Mouse (Mus musculus) liver, postnatal 0 days (tissue): Measurements from ENCODE around the gene Olfr294. TPM values are rescaled to one million over a fixed set of nuclear protein-coding genes. Genes with fewer than 3 reads are reported as not detected.

Source experiments
- ATAC-seq: fragments of 200-750 bp; cut with Nextera tagmentation; 2 replicates; pipeline ENCODE4 v1.8.0; 2017; ENCODE audit warnings: mild to moderate bottlenecking, moderate library complexity
- DNase-seq: peaks from one replicate; pipeline ENCODE4 v3.0.0-alpha.2; 2016
- H3K27ac ChIP-seq: fragments of 300-500 bp; sonication (generic); 2 replicates; pipeline ENCODE4 v1.5.1; 2014; ENCODE audit warnings: antibody characterized with exemption, moderate library complexity, mild to moderate bottlenecking, low read depth
- H3K27me3 ChIP-seq: fragments of 300-500 bp; sonication (generic); 2 replicates; pipeline ENCODE4 v1.6.1; 2014; ENCODE audit warnings: low read length, control low read depth, mixed read lengths; ENCODE audit not compliant: insufficient read depth
- H3K36me3 ChIP-seq: fragments of 300-500 bp; sonication (generic); replicated peaks from 2 replicates; pipeline ENCODE4 v1.6.1; 2014; ENCODE audit warnings: mild to moderate bottlenecking, control low read depth, low read length, moderate library complexity, mixed read lengths; ENCODE audit not compliant: insufficient read depth
- H3K4me1 ChIP-seq: fragments of 300-500 bp; sonication (generic); 2 replicates; pipeline ENCODE4 v1.6.1; 2014; ENCODE audit warnings: antibody characterized with exemption, mild to moderate bottlenecking, control low read depth; ENCODE audit not compliant: insufficient read depth
- H3K4me2 ChIP-seq: fragments of 300-500 bp; sonication (generic); 2 replicates; pipeline ENCODE4 v1.6.1; 2014; ENCODE audit warnings: low read depth, mild to moderate bottlenecking, low read length, moderate library complexity, mixed read lengths
- H3K4me3 ChIP-seq: fragments of 300-500 bp; sonication (generic); 2 replicates; pipeline ENCODE4 v1.5.1; 2014; ENCODE audit warnings: low read depth, low read length
- H3K9ac ChIP-seq: fragments of 300-500 bp; sonication (generic); replicated peaks from 2 replicates; pipeline ENCODE4 v1.6.1; 2014; ENCODE audit warnings: mild to moderate bottlenecking, moderate library complexity
- H3K9me3 ChIP-seq: fragments of 300-500 bp; sonication (generic); 2 replicates; pipeline ENCODE4 v1.6.1; 2016; ENCODE audit warnings: mild to moderate bottlenecking, control low read depth, low read length, mixed read lengths
- CTCF ChIP-seq: sonication (generic); IDR thresholded peaks from 2 replicates; pipeline ENCODE4 v1.5.1; 2016; ENCODE audit warnings: antibody characterized with exemption, low read depth
- EP300 ChIP-seq: IDR thresholded peaks from 2 replicates; pipeline ENCODE4 v1.6.1; 2016; ENCODE audit warnings: antibody characterized with exemption, low read depth, mild to moderate bottlenecking
- WGBS: fragments of 180-500 bp; shearing (Covaris S2); extraction: QIAGEN DNeasy Blood & Tissue Kit; methylation state at CpG from one replicate; pipeline ENCODE4 v1.1.7; 2014; ENCODE audit not compliant: insufficient replicate concordance; 5-methylcytosine and 5-hydroxymethylcytosine counted together
- polyA plus RNA-seq: library from polyadenylated mRNA; unstranded; fragments of >200 nt; fragmentation: Nextera tagmentation; extraction: Ambion mirVana; gene quantifications from 2 replicates; pipeline ENCODE4 v1.2.1, GENCODE M21; 2015

Gene Olfr294
- not detected in 2 replicates for polyA plus RNA-seq

DNA sequence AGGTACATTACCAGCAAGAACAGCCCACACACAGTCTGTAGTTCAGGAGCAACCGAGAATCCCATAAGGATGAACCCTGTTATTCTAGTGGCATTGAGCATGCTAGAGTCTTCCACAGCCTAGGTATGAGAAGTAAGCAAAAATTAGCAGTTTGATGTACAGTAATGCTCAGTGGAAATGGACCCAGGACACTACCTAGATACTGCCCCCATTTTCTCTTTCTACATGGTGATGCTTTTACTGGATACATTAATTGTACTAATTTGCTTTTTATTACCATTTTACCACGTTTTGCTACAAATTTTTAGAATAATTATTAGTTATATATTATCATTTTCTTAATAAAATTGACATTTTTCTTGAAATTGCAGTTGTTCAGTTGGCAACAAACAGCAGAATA lies at the start of gene Olfr294:
Olfr294 (minus strand) TSS at position 101 of the 400 bp plus-strand sequence.
- H3K27ac ChIP-seq: no peak within 1 kb of the TSS
- no peak within 1 kb of the TSS for H3K9ac ChIP-seq
- H3K36me3 ChIP-seq: no peaks in the 10 kb centered on the region
- no peak within 1 kb of the TSS for H3K4me3 ChIP-seq
- H3K27me3 ChIP-seq: no peaks in the 10 kb centered on the region
- ATAC-seq (no peak), DNase-seq (no peak)
- H3K4me1 ChIP-seq: no peaks in the 10 kb centered on the region
- H3K9me3 ChIP-seq: no peaks in the 10 kb centered on the region
- WGBS: 46% methylated on average over 2 of the region's 2 CpGs
- TF ChIP-seq CTCF (no peak), EP300 (no peak)
- no peak within 1 kb of the TSS for H3K4me2 ChIP-seq

DNA sequence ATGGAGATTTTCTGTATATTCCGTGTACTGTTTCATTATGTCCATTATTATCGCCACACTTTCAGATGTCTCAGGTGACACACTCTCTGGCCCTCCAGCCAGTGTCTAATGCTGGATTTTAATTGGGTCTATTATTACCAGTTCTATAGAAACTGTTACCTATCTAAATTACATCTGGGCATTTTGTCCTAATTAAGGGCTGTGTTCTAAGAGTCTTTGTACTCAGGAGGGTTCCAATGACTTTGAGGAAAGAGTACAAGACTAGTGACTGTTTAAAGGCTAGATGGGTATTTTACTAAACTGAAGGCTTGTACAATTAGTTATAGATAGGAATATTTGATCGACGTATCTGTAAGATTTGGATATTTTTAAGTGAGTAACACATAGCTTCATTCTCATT lies 32.3 kb upstream of the Olfr294 start, which contains the start of gene Olfr293:
Olfr293 (plus strand) TSS at position 301 of the 400 bp plus-strand sequence.
- WGBS: 82% methylated on average over 4 of the region's 4 CpGs
- no peak for TF ChIP-seq CTCF

DNA sequence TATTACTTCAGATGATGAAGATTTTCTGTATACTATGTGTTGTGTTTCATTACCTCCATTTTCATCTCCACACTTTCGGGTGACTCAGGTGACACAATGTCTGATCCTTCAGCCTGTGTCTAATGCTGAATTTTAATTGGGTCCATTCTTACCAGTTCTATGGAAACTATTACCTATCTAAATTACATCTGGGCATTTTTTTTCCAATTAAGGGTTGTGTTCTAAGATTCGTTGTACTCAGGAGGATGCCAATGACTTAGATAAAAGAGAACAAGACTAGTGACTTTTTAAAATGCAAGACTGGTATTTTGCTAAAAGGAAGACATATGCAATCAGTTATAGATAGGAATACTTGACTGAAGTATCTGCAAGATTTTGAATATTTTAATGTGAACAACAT lies 32.9 kb downstream of the Olfr294 start, which contains the start of gene Olfr295:
Olfr295 (plus strand) TSS at position 301 of the 400 bp plus-strand sequence.
- ATAC-seq: no peak
- Histone ChIP-seq H3K9me3 (no peaks in the 10 kb centered on the region), H3K27me3 (no peaks in the 10 kb centered on the region), H3K4me1 (no peaks in the 10 kb centered on the region), H3K9ac (no peak within 1 kb of the TSS), H3K36me3 (no peaks in the 10 kb centered on the region), H3K27ac (no peak within 1 kb of the TSS), H3K4me2 (no peak within 1 kb of the TSS), H3K4me3 (no peak within 1 kb of the TSS)
- TF ChIP-seq EP300 (no peak), CTCF (no peak)
- no peak for DNase-seq
- WGBS: 70% methylated on average over 2 of the region's 2 CpGs

More for the DNA sequence above, 32.3 kb upstream of the Olfr294 start, which contains the start of gene Olfr293:
- ATAC-seq: no peak
- no peak within 1 kb of the TSS for H3K4me3 ChIP-seq
- H3K27ac ChIP-seq: no peak within 1 kb of the TSS
- no peaks in the 10 kb centered on the region for H3K4me1 ChIP-seq
- DNase-seq: no peak
- no peak within 1 kb of the TSS for H3K9ac ChIP-seq
- H3K4me2 ChIP-seq: no peak within 1 kb of the TSS
- H3K27me3 ChIP-seq: no peaks in the 10 kb centered on the region
- H3K9me3 ChIP-seq: no peaks in the 10 kb centered on the region
- no peaks in the 10 kb centered on the region for H3K36me3 ChIP-seq

Other genes with a start within 250 kb of the Olfr294 start
- gene Olfr305, start 249.7 kb downstream of the Olfr294 start, polyA plus RNA-seq: not detected in 2 replicates
- not detected in 2 replicates for gene Olfr304, start 230.0 kb downstream of the Olfr294 start, polyA plus RNA-seq
- not detected in 2 replicates for gene Olfr303, start 218.9 kb downstream of the Olfr294 start, polyA plus RNA-seq
- gene Olfr301, start 212.8 kb downstream of the Olfr294 start, polyA plus RNA-seq: not detected in 2 replicates
- not detected in 2 replicates for gene Olfr299, start 156.7 kb downstream of the Olfr294 start, polyA plus RNA-seq
- gene Olfr298, start 124.2 kb downstream of the Olfr294 start, polyA plus RNA-seq: not detected in 2 replicates
- not detected in 2 replicates for gene Olfr297, start 96.7 kb downstream of the Olfr294 start, polyA plus RNA-seq
- not detected in 2 replicates for gene Olfr295, start 32.8 kb downstream of the Olfr294 start, polyA plus RNA-seq
- gene Olfr293, start 32.4 kb upstream of the Olfr294 start, polyA plus RNA-seq: not detected in 2 replicates
- gene Olfr292, start 71.7 kb upstream of the Olfr294 start, polyA plus RNA-seq: not detected in 2 replicates
- gene Folh1, start 159.3 kb upstream of the Olfr294 start, polyA plus RNA-seq: 0.04 TPM in 1 of 2 replicates, not detected in the other
- gene Vmn2r77, start 178.4 kb upstream of the Olfr294 start, polyA plus RNA-seq: not detected in 2 replicates